In the genomic region with DNA sequence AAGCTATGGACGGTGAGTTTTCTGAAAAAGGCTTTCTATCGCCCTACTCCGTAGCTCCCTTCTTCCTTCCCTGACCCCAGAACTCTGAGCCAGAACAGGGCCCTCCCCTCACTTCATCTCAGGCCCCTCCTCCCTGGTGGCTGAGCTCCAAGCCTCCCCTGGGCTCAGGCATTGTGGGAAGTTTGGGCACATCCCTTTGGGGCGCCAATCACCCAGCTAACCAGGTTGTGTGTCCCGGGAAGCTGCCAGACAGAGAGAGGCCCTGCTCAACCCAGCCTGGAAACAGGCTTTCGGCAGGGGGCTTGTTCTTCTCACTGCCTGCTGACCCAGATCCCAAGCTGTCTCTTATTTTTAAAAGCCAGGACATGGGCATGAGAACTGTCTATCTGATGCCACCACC, we compare ENCODE assay signal across 9 mouse cellular contexts. TPM values are rescaled to one million over a fixed set of nuclear protein-coding genes. Genes with fewer than 3 reads are reported as not detected.
DNase-seq lines count a peak whose midpoint lies in the region; ATAC-seq lines count a peak whose summit lies in the region.
"Had no signal": no experiment of that assay in that cellular context is flagged by ENCODE, and none has a peak within 500 bp of the region (broad histone marks: within the 10 kb centered on the region; RNA-seq: fewer than 3 reads in every experiment).

No protein-coding gene starts in this region.

- H3K27me3 ChIP-seq in embryonic facial prominence, embryonic 11.5 days (ENCODE audit: control insufficient read depth, insufficient read depth, low read length) = peaks cover 12% of the 10 kb centered on the region; the same call in 1 of the 2 replicates
- H3K27me3 ChIP-seq in intestine, embryonic 16.5 days (replicated peaks; ENCODE audit: control insufficient read depth, insufficient read depth, low read length) = peaks cover 12% of the 10 kb centered on the region; the same call in 1 of the 2 replicates
- peaks cover 25% of the 10 kb centered on the region for H3K27me3 ChIP-seq in midbrain, embryonic 13.5 days

- H3K36me3 ChIP-seq in embryonic facial prominence, embryonic 11.5 days (replicated peaks; ENCODE audit: control insufficient read depth, insufficient read depth, low read depth, low read length) = no peaks in the 10 kb centered on the region
- no peaks in the 10 kb centered on the region for H3K36me3 ChIP-seq in intestine, embryonic 16.5 days (ENCODE audit: control insufficient read depth, insufficient read depth, low read length)
- no peaks in the 10 kb centered on the region for H3K36me3 ChIP-seq in midbrain, embryonic 13.5 days

- H3K4me2 ChIP-seq in embryonic facial prominence, embryonic 11.5 days (ENCODE audit: low read depth, low read length) = peak overlapping the region; percentile 87
- H3K4me2 ChIP-seq in intestine, embryonic 16.5 days (ENCODE audit: low read depth, low read length) = peak overlapping the region; percentile 91
- H3K4me2 ChIP-seq in midbrain, embryonic 13.5 days (replicated peaks) = peak overlapping the region; percentile 81

- H3K4me3 ChIP-seq in embryonic facial prominence, embryonic 11.5 days (ENCODE audit: low read depth, low read length) = peak overlapping the region; percentile 71
- H3K4me3 ChIP-seq in intestine, embryonic 16.5 days (ENCODE audit: low read length) = peak overlapping the region; percentile 74
- peak overlapping the region; percentile 71 for H3K4me3 ChIP-seq in midbrain, embryonic 13.5 days (replicated peaks)

- no peak overlapping the region for H3K27ac ChIP-seq in embryonic facial prominence, embryonic 11.5 days (replicated peaks; ENCODE audit: low read depth, low read length)
- no peak overlapping the region for H3K27ac ChIP-seq in intestine, embryonic 16.5 days (ENCODE audit: low read length)
- H3K27ac ChIP-seq in midbrain, embryonic 13.5 days = peak overlapping the region; percentile 69

- DNase-seq in testis, postnatal 10 days (ENCODE audit: low spot score) = peak; percentile 51
- no peak for DNase-seq in testis, postnatal 14 days (ENCODE audit: low spot score)
- DNase-seq in embryonic facial prominence, embryonic 11.5 days (ENCODE audit: low spot score) = peak; percentile 15
- no peak for DNase-seq in thymus, postnatal 25 days
- no peak for DNase-seq in natural killer cell, adult 2 months (ENCODE audit: low spot score in 2 of 2)

- WGBS in embryonic facial prominence, embryonic 11.5 days = 7% methylated on average over 6 of the region's 6 CpGs
- WGBS in intestine, embryonic 16.5 days = 22% methylated on average over 6 of the region's 6 CpGs
- 5% methylated on average over 6 of the region's 6 CpGs for WGBS in midbrain, embryonic 13.5 days

- H3K9me3 ChIP-seq in embryonic facial prominence, embryonic 11.5 days (replicated peaks; ENCODE audit: control insufficient read depth, low read length) = no peaks in the 10 kb centered on the region
- no peaks in the 10 kb centered on the region for H3K9me3 ChIP-seq in intestine, embryonic 16.5 days (ENCODE audit: control insufficient read depth, low read length)
- no peaks in the 10 kb centered on the region for H3K9me3 ChIP-seq in midbrain, embryonic 13.5 days

- H3K4me1 ChIP-seq in embryonic facial prominence, embryonic 11.5 days (ENCODE audit: control insufficient read depth, insufficient read depth, low read length) = no peaks in the 10 kb centered on the region
- H3K4me1 ChIP-seq in intestine, embryonic 16.5 days (ENCODE audit: control insufficient read depth, insufficient read depth, low read length) = peaks cover 10% of the 10 kb centered on the region; the same call in 1 of the 2 replicates
- H3K4me1 ChIP-seq in midbrain, embryonic 13.5 days (replicated peaks) = peaks cover 20% of the 10 kb centered on the region

- H3K9ac ChIP-seq in embryonic facial prominence, embryonic 11.5 days (replicated peaks; ENCODE audit: low read length) = peak overlapping the region; percentile 76
- H3K9ac ChIP-seq in intestine, embryonic 16.5 days (ENCODE audit: low read depth, low read length) = peak overlapping the region; percentile 29; the same call in 1 of the 2 replicates
- H3K9ac ChIP-seq in midbrain, embryonic 13.5 days (replicated peaks) = peak overlapping the region; percentile 82

- ATAC-seq in embryonic facial prominence, embryonic 11.5 days (replicated peaks; ENCODE audit: insufficient number of reproducible peaks, low FRiP score, low TSS enrichment, low read depth) = 0 out of 2 replicates have a peak, but pooled peaks have one; percentile 37
- ATAC-seq in intestine, embryonic 16.5 days = no peak
- peak; percentile 55 for ATAC-seq in midbrain, embryonic 13.5 days
- no peak for ATAC-seq in megakaryocyte, adult 5-6 weeks (ENCODE audit: poor library complexity, severe bottlenecking)

RNA-seq across cellular contexts. Expression of gene Ccdc136, which starts 1.5 kb away (rescaled TPM):
- polyA plus RNA-seq in embryonic facial prominence, embryonic 11.5 days (2014; fragmentation: Nextera tagmentation; extraction: Ambion mirVana) = 17.3 and 22.8 TPM in 2 replicates
- 5.5 and 6.5 TPM in 2 replicates for polyA plus RNA-seq in intestine, embryonic 16.5 days (2015; fragmentation: Nextera tagmentation; extraction: Ambion mirVana)
- polyA plus RNA-seq in midbrain, embryonic 13.5 days (2015; fragmentation: Nextera tagmentation; extraction: Ambion mirVana) = 28.6 and 30.4 TPM in 2 replicates
- 0.11 TPM in 1 of 2 replicates, not detected in the other for total RNA-seq in megakaryocyte, adult 5-6 weeks (2015)
- 1.5 TPM in 1 of 2 replicates, not detected in the other for total RNA-seq in megakaryocyte, adult 5-6 weeks (2017)

RNA-seq across cellular contexts. Expression of gene Opn1sw, which starts 9.3 kb away (rescaled TPM):
- polyA plus RNA-seq in embryonic facial prominence, embryonic 11.5 days (2014; fragmentation: Nextera tagmentation; extraction: Ambion mirVana) = 0.27 and 0.28 TPM in 2 replicates
- 0.27 and 0.40 TPM in 2 replicates for polyA plus RNA-seq in intestine, embryonic 16.5 days (2015; fragmentation: Nextera tagmentation; extraction: Ambion mirVana)
- polyA plus RNA-seq in midbrain, embryonic 13.5 days (2015; fragmentation: Nextera tagmentation; extraction: Ambion mirVana) = 0.30 and 0.41 TPM in 2 replicates
- total RNA-seq in megakaryocyte, adult 5-6 weeks (2015) = not detected in 2 replicates
- total RNA-seq in megakaryocyte, adult 5-6 weeks (2017) = not detected in 2 replicates
- total RNA-seq: adrenal gland, postnatal 36 days had no signal

RNA-seq across cellular contexts. Expression of gene Flnc, which starts 35.5 kb away (rescaled TPM):
- 2.2 and 3.2 TPM in 2 replicates for polyA plus RNA-seq in embryonic facial prominence, embryonic 11.5 days (2014; fragmentation: Nextera tagmentation; extraction: Ambion mirVana)
- polyA plus RNA-seq in intestine, embryonic 16.5 days (2015; fragmentation: Nextera tagmentation; extraction: Ambion mirVana) = 6.1 and 7.3 TPM in 2 replicates
- 2.8 and 3.8 TPM in 2 replicates for polyA plus RNA-seq in midbrain, embryonic 13.5 days (2015; fragmentation: Nextera tagmentation; extraction: Ambion mirVana)
- total RNA-seq in megakaryocyte, adult 5-6 weeks (2015) = not detected in 2 replicates
- total RNA-seq in megakaryocyte, adult 5-6 weeks (2017) = not detected in 2 replicates

RNA-seq across cellular contexts. Expression of gene Calu, which starts 49.7 kb away (rescaled TPM):
- 323 and 328 TPM in 2 replicates for polyA plus RNA-seq in embryonic facial prominence, embryonic 11.5 days (2014; fragmentation: Nextera tagmentation; extraction: Ambion mirVana)
- 276 and 282 TPM in 2 replicates for polyA plus RNA-seq in intestine, embryonic 16.5 days (2015; fragmentation: Nextera tagmentation; extraction: Ambion mirVana)
- polyA plus RNA-seq in midbrain, embryonic 13.5 days (2015; fragmentation: Nextera tagmentation; extraction: Ambion mirVana) = 158 and 166 TPM in 2 replicates
- total RNA-seq in megakaryocyte, adult 5-6 weeks (2015) = 53.9 and 57.4 TPM in 2 replicates
- total RNA-seq in megakaryocyte, adult 5-6 weeks (2017) = 123 and 142 TPM in 2 replicates

Comparison
In these comparisons a context has a peak if more than half of its experiments do, and no peak if none do; other contexts are left out.
1. DNase-seq: peak in testis, postnatal 10 days (single experiment) and embryonic facial prominence, embryonic 11.5 days (single experiment); none in testis, postnatal 14 days (single experiment), thymus, postnatal 25 days (single experiment) and natural killer cell, adult 2 months (0 of 2).
2. ATAC-seq: peak in embryonic facial prominence, embryonic 11.5 days (single experiment) and midbrain, embryonic 13.5 days (single experiment); none in intestine, embryonic 16.5 days (single experiment) and megakaryocyte, adult 5-6 weeks (single experiment).
3. H3K9ac ChIP-seq: peak in every context shown above with its lines; median percentile 82 in midbrain, embryonic 13.5 days; 76 in embryonic facial prominence, embryonic 11.5 days; 29 in intestine, embryonic 16.5 days.
4. Peak in every context shown above with its lines, with median percentiles within 50 percentile points of each other: H3K4me2 ChIP-seq and H3K4me3 ChIP-seq.